Mouse (Mus musculus) thymus, postnatal 36 days (tissue): ENCODE data around the gene Zfp235.

Experiments used
- DNase-seq, 2 experiments: peaks; one replicate each; pipeline ENCODE4 v3.0.0; 2022; ENCODE audit warnings: mixed read lengths in 2 of 2

Gene Zfp235

DNA sequence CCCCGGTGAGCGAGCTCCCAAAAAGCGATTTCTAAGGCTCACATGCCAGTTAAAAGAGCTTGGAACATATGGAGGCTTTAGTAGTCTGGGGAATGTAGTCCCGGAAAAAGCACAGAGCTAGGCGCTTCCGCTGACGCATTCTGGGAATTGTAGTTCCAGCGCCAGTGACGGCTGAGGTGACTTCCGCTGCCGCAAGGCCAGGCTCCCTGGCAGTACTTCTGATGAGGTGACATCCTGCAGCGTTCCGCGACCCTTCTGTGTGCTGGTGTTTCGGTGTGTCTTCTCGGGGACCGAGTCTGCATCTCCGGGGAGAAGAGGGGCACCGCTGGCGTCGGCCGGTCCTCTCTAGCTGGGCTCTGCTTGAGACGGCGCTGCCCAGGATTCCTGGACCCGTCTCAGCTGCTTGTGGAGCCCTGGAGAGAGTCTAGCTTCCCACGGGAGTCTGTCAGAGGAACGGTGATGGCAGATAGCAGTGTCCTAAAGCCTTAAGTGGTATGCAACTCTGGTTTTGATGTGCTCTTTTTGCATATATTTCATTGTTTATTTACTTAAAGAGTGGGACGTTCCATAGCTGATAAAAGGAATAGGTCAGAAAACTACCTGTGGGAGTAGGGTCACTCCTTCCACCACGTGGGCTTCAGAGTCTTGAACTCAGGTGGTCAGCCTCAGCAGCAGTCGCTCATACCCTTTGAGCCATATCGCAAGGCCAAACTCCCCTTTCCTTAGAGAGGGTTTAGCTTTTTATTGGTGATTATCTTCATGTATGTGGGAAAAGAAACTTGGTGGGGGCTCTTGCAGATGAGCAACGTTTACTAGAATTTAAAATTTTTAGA, at the start of gene Zfp235:
Zfp235 (plus strand) TSS at position 174 of the 833 bp plus-strand sequence.
- DNase-seq = peak; percentile 81 to 89

DNA sequence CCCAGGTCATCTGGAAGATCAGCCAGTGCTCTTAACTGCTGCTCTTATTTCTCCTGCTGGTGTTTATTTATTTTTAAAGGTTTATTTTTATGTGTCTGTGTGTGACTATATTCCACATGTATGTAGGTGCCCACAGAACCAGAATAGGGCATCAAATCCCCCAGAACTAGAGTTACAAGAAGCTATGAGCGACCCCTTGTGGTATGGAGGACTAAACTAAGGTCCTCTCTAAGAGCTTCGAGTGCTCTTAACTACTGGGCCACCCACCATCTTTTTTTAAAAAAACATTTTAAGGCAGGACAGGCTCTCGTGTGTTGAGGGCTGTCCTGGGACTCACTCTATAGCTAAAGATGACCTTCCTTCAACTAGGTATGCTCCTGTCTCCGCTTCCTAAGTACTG, 47.1 kb upstream of the Zfp235 start:
- no peak for DNase-seq

DNA sequence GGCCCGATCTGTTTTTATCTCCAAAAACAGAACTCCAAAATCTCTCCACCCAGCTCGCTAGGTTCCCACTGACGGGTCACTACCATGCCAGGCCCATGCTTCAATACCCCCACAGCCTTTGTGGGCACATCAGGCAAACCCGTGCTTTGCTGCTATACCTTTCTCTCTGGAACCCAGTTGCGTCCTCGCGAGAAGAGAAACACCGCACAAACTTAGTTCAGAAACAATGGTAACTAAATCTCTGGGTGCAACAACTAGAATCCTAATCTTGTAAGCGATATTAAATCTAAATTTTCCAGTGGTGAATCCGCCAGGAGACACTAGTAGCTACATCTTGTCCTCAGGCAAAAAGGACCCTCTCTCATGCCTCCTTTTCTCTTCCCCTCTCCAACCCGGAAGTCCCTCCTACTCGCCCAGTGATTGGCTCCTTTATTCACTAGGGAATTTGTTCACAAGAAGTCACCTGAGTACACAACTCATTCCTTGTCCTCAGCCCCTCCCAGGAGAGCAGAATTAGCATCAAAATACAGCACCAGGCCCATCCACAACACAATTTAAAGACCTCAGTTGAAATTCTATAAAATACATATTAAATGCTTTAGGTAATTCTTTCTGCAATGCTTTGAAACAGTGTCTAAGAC, 46.4 kb upstream of the Zfp235 start:
- DNase-seq = no peak

DNA sequence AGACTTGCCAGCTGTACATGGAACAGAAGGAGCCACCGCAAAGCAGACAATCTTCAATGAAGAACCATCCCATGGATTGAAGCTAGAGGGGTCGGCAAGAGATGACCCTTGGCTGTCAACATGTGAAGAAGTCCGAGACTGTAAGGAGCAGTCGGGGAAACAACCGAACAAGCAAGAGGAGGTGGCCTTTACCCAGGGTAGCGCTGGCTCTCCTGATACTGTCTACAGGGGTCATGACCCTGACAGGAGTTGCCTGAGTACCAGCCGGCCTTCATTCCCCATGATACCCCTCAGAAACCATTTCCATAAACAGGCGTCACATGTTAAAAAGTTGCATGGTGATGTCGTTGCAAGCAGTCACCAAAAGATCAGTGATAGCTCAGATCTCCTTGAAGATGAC, 29.6 kb upstream of the Zfp235 start:
- no peak for DNase-seq

DNA sequence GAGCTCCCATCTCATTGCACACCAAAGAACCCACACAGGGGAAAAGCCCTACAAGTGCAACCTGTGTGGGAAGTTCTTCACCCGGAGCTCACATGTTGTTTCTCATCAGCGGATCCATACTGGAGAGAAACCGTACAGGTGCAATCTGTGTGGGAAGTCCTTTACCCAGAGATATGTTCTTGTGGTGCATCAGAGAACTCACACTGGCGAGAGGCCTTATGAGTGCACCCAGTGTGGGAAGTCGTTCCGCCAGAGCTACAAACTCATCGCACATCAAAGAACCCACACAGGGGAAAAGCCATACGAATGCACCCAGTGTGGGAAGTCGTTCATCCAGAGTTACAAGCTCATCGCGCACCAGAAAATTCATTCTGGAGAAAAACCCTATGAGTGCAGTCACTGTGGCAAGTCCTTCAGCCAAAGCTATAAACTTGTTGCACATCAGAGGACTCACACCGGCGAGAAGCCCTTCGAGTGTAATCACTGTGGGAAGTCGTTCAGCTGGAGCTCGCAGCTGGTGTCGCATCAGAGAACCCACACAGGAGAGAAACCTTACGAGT, 28.7 kb upstream of the Zfp235 start:
- DNase-seq = no peak

DNA sequence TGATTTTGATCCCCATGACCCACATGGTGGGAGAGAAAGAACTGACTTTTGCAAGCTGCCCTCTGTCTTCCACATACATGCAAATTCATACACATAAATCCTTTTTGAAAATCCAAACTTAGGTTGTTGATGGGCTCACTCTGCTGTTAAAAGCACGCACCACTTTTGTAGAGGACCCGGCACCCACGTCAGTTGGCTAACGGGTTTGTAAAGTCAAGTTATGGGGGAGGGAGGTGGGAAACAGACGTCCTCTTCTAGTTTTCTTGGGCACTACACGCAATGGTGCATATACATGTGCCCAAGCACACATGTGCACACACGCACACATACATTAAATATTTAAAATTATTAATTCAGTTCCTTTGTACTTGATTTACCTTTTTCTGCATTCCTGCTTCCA, 23.1 kb upstream of the Zfp235 start:
- no peak for DNase-seq

DNA sequence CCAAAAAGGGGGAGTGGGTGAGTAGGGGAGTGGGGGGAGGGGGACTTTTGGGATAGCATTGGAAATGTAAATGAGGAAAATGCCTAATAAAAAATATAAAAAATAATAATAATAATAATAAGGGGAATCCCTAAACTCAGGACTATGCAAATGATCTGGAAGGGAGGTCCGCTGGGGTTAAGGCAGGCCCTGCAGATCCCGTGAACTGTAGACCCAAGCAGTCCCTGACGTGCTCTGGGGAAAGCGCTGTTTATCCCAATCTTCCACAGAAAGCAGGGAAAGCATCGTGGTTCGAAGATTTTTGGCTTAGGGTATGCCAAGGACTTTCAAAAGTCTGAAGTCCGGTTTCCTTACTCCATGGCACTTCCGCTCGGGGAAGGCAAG, 22.2 kb upstream of the Zfp235 start:
- DNase-seq = no peak

DNA sequence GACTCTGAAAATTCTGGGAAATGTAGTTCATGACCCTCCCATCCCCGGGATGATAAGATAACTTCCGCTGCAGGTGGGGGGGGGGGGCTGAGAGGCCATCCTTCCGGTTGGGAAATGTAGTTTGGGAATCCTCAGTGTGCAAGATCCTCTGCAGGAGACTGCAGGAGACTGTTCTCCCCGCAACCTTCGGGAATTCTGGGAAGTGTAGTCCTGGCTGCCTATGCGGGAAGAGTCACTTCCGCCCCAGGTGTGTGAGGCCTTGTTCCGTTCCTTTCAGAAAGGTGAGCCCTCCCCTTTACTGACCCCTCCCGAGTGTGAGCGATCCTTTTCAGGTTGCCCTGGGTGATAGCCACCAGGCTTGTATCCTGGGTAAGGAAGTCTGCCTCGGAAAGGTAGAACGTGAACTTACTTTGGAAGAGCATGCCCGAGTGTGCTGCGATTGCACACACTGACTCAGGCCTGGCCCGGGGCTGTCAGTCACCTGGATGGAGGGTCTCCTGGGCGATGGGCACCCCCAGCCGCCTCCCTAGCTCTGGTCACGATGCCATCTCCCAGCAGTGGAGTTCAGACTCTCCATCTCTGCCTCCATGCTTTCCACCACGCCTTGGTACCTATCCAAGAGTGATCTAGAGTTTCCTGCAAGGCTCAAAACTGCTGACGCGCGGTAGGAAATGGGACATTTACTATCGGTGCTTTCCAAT, 21.7 kb upstream of the Zfp235 start, which contains the start of gene Zfp112:
Zfp112 (plus strand) TSS at position 159 of the 701 bp plus-strand sequence.
- no peak for DNase-seq

DNA sequence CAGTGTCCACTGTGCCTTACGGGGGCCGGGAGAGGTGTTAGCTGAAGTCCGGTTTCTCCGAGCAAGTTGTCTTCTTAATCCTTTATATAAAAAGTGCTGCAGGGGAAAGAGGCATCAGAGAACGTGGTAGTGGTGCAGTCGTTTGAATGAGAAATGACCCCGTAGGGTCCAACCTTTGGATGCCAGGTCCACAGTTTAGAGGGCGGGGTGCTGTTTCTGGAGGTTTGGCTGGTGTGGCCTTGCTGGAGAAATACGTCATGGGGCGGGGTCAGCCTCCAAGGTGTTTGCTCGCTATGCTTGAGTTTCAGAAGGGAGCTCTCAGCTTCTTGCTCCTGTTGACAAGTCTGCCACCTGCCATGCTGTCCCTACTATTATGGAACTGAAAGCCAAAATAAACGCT, 21.0 kb upstream of the Zfp235 start:
- DNase-seq = no peak

DNA sequence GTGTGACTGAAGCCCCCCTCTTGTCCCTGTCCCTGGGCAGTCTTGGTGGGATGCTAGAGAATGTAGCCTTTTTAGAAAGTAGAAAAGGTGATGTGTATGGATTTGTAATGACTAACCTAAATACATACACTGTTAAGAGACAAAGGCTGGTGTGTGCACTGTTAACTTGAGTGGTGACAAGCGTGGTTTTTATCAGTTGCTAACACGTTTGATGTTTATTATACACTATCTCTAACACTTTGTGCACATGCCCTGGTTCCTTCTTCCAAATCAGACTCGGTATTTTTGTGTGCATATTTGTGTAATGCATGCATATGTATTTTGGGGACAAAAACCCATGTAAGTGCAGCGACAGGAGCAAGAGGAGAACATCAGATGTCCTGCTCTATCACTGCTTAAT, 17.3 kb upstream of the Zfp235 start:
- DNase-seq = no peak

DNA sequence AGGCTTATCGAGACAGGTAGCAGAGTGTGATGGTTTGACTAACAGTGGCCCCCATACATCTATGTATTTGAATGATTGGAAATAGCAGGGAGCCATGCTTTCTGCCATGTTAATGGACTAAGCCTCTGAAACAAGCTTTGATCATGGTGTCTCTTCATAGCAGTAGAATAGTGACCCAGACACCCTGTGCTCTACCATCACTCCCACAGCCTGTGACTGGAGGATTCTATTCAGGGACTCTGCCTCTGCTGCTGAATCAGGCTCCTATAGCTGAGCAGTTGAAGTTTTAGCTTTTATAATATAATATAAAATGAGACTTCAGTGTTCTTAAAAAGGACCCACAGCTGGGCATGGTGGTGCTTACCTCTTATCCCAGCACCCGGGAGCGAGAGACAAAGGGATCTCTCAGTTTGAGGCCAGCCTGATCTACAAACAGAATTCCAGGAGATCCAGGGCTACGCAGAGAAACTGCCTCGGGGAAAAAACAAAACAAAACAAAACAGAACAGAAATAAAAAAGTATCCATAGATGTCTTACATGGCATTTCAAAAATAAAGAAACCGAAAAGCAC, 459 bp upstream of the Zfp235 start:
- no peak for DNase-seq

DNA sequence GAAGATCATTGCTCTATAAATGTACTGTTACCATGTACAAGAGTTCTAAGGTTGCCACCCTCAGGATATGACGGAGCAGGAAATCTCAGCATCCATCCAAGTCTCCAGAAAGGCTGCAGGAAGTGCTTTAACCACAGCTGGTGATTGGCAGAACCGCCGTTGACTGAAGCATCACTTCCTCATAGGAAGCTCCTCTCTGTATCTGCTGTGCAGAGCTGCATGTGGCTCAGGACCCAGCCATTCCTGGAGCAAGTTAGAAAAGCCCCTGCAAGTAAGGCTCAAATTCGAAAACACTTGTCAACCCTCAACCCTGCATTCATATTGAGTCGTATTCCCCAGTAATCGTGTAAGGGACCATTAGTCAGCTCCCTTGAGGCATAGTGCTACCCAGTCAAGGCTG, 8.6 kb downstream of the Zfp235 start:
- DNase-seq = no peak

DNA sequence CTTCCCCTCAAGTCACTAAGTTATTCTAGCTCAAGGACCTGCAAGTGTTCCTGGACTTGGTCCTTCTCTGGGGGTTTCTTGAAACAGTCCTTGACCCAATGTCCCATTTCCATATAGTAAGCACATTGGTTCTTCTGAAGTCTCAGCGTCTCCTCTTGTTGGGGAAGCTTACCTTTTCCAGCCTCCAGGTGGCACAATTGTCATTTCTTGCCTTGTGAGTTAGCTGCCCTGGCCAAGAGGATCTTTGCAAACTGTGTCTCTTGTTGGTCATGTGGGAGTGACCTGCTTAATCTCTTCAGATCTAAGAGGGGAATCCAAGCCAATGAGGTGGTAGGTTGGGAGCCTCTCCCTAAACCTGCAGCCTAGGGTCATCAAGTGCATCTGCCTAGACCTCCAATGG, 19.3 kb downstream of the Zfp235 start:
- DNase-seq = no peak

DNA sequence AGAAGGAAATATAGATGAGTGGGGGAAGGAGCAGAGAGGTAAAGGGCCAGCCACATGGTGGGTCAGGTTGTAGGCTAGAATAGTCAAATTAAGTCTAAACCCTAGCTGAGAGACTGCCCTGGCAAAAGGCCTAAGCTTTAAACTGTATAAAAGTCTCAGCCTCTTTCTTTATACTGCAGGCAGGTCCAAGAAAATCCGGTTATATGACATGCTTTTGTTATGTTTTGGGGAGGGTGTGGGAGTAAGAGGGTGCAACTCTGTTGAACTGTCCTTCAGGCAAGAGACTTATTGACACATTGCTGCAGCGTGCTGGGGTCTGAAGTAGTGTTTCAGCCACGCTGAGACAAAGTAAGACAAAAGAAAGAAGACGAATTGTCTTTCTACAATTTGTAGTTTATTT, 38.2 kb downstream of the Zfp235 start:
- DNase-seq = no peak

DNA sequence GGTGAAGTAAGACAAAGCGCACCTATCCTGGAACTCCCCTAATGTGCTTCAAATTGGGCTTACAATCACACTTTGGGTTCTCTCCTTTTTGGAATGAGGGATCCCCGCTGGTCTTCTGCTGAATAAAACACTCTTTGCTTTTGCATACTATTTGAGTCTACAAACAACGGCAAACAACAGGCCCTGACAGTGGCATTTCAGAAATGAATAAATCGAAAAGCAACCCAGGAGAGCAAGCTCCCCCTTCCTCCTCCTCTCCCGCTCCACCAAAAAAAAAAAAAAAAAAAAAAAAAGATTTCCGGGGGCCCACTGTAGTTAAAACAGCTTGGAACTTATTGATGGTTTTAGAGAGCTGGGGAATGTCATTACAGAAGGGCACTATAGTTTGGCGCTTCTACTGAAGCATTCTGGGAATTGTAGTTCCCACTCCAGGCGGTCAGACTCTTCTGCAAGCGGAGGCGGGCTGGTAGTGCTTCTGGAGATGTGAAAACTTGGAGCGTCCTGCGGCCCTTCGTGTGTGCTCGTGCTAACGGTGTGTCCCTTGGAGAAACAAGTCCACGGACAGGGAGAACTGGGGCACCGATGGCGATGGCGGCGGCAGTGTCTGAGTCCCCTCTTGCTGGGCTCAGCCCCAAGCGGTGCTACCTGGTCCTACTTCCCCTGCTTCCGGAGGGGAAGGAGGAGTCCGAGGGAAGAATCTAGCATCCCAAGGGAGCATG, 40.8 kb downstream of the Zfp235 start, which contains the start of gene Zfp114:
Zfp114 (plus strand) TSS at position 443 of the 719 bp plus-strand sequence.
- DNase-seq = peak; percentile 36 to 43

DNA sequence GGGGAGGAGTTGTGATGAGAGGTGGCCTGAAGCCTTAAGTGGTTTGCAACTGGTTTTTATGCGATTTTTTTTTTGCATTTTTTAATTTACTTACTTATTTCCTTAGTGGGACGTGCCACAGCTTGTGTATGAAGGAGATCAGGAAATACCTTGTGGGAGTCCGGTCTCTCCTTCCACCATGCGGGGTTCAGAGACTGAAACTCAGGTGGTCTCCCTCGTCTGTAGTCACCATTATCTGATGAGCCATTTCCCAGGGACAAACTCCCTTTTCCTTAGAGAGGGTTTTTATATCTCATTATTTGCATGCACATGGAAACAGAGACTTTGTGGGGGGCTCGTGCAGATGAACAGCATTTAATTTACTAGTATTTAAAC, 41.4 kb downstream of the Zfp235 start:
- DNase-seq = no peak

DNA sequence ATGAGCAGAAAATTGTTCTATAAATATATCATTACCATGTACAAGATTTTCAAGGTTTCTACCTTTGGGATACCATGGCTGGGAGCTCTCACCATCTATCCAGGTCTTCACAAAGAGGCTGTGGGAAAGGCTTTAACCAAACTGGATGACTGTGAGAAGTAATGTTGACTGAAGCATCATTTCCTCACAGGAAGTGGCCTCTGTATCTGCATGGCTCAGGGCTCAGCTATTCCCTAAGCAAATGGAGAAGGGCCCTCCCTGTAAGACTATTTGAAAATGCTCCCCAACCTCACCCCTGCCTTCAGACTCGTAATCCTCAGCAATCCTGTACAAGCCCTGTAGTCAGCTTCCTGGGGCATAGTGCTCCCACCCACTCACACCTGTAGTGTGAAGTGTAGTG, 53.6 kb downstream of the Zfp235 start:
- DNase-seq = no peak

DNA sequence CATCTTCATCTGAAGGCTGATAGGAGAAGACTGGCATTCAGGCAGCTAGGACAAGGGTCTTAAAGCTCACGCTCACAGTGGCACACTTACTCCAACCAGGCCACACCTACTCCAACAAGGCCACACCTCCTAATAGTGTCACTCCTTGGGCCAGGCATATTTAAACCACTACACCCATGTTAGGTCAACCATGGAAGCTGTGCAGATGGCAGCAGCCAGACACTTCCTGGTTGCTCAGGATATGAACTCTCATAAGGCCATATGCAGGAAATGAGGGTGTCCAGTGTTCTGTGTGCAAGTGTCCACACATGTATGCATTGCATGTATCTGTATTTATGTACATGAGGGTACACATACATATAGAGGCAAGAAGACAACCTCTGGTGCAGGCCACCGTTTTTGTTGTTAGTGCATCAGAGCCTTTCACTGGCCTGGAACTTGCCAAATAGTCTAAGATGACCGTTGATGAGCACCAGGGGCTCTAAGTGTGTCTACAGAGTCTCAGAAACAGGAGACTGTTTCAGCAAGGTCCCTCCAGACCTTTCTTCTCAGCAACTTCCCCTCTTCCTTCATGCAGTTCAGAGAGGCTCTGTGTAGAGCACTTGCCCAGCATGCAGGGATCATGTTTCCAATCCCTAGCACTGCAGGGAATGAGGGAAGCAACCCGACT, 55.1 kb downstream of the Zfp235 start:
- DNase-seq = no peak

DNA sequence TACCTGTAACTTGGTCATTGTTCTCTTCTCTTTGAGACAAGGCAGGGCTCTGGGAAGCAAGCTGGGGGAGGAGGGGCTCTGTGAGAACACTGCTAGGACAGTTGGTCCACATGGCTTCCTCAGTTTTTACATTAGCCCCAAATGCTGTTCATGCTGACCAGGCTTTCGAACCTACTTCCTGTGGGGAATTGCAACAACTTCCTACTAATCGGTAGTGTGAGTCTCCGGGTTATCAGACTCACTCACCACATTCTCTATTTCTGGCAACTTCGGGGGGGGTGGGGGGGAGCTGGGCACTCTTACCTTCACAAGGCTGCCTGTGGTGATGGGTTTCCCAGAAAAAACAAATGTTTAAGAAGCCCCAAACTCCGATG, 55.6 kb downstream of the Zfp235 start:
- no peak for DNase-seq

DNA sequence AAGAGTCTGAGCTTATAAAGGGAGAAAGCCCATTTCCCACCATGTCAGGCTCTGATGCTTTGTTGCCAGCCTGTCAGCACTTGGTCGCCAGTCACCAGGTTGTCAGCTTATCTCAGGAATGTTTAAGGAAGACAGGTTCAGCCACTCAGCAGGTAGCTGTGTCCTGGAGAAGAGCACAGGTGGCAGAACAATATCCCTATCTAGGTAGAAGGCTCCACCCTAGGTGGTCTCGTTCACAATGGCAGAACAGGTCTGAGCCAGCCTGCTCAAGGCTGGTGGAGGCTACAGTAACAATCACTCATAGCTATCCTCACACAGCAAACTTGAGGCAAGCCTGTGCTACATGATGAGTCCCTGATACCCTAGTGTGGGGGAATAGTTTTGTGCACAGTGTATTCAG, 57.4 kb downstream of the Zfp235 start:
- DNase-seq = no peak
